Mouse (Mus musculus) lung, postnatal 14 days (tissue): ENCODE data around the gene D330020A13Rik.

ENCODE experiments used
- DNase-seq: peaks from one replicate; pipeline ENCODE4 v3.0.0; 2021

Gene D330020A13Rik

GRCm38 (mm10) chr6:120302755-120303316 is 8.7 kb downstream of the D330020A13Rik start:
- no peak for DNase-seq

- DNase-seq, result no peak
These were observed 12.9 kb downstream of the D330020A13Rik start for GRCm38 (mm10) chr6:120306859-120307594.

GRCm38 (mm10) chr6:120309338-120309737 is 15.2 kb downstream of the D330020A13Rik start:
- no peak for DNase-seq

- DNase-seq, result no peak
These were observed 15.6 kb downstream of the D330020A13Rik start for GRCm38 (mm10) chr6:120309787-120310186.

GRCm38 (mm10) chr6:120312443-120312842 is 18.3 kb downstream of the D330020A13Rik start:
- no peak for DNase-seq

GRCm38 (mm10) chr6:120318303-120318940 is 24.3 kb downstream of the D330020A13Rik start:
- DNase-seq, result no peak

- no peak for DNase-seq
These were observed 25.0 kb downstream of the D330020A13Rik start for GRCm38 (mm10) chr6:120319129-120319528.

GRCm38 (mm10) chr6:120320369-120320768 is 26.2 kb downstream of the D330020A13Rik start:
- DNase-seq, result no peak

- DNase-seq, result peak; percentile 81
These were observed 30.2 kb downstream of the D330020A13Rik start for GRCm38 (mm10) chr6:120324295-120324927.

- no peak for DNase-seq
These were observed 38.2 kb downstream of the D330020A13Rik start for GRCm38 (mm10) chr6:120332351-120332750.

- no peak for DNase-seq
These were observed 49.8 kb downstream of the D330020A13Rik start for GRCm38 (mm10) chr6:120343992-120344391.
